Mouse (Mus musculus): ENCODE measurements around the gene Hdac7.

Gene Hdac7

DNA sequence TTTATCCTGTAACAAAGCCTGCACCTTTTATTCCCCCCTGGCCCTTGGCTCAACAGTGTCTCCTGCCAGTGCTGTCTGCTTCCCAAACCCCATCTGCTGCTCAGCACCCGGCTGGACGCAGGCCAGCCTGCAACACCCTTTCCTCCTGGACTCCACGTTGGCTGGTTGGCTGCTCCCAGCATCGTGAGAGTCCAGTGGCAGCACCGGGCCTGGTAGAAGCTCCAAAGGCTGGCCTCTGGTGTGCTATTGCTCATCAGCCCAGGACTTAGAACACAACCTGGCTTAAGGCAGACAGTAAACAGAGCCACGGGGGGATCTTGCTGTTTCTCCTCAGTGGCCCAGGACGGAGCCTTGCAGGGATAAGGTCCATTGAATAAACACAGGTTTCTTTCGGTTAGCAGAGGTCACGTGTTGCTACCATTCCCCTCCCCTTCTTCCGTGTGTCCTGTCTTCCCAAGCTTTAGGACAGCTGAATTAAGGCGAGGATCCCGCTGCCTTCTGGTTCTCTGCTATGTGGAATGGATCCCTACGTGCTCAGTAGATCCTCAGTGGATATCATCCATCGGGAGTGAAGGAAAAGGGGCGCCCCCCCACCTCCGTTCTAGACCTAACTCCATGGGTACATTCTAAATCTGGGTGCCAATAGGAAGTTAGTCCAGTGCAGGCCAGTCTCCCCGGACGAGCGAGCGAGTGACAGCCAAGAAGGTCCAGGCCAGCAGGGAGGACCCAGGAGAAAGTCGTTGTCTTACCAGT, 30.7 kb downstream of the Hdac7 start:
- DNase-seq (ENCODE audit: low spot score) = no peak

DNA sequence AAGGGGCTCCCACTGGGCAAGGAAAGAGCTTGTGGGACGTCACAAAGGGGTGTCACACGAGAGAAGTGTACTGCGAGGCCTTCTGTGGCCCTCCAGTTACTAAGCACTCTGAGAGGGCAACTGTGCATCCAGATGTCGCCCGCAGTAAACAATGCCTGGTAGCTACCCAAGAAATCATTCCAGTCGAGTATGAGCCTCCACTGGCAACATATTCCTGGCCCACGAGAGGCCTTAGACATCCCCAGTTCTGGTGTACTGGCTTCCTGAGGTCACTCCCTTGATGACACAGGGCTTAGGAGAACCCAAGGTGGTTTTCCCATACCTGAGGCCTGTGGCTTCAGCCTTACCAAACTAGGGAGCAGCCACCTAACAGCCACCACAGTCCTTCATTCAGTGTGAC, 31.4 kb downstream of the Hdac7 start:
- DNase-seq (ENCODE audit: low spot score) = no peak

DNA sequence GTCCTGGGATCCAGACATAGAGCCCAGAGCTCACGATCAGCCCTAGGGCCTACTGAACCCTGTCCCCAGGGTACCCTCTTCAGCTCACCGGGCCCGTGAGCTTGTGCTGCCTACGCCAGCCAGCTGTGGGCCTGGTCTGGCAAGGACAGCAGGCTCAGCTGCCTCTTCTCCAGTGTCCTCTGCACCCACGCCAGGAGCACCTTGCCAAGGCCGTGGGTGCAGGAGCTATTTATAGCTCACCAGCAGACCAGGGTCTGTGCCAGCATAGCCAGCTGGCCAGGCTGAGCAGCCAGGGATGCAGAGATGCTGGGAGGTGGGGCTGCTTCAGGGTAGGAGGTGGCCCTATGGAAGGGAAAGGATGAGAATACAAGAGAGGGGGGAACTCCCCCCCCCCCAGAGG, 32.2 kb downstream of the Hdac7 start:
- DNase-seq (ENCODE audit: low spot score) = no peak

DNA sequence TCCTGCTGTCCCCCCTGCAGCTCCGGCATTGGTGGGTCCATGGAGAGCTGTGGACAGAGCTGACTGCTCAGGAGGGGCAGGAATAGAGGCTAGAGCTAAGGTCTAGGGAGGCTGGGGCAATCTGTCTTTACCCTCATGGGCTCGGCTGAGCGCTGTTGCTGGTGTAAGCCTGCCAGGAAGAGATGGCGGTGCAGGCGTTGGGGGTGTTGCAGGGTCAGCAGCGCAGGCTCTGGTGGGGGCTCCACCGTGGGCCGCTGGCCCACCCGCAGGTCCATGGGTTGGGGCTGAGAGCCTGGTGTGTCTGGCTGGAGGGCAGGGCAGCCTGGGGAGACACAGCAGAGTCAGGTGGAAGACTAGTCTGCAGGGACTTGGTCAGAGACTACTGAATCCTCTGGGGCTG, 33.0 kb downstream of the Hdac7 start:
- no peak for DNase-seq (ENCODE audit: low spot score)

DNA sequence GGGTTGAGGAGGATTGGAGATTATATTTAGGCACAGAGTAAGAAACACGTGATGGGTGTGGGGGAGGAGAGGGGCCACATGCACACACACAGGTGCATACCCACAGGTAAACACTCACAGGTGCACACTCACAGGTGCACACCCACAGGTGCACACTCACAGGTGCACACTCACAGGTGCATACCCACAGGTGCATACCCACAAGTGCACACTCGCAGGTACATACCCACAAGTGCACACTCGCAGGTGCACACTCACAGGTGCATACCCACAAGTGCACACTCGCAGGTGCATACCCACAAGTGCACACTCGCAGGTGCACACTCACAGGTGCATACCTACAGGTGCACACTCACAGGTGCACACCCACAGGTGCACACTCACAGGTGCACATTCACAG, 33.9 kb downstream of the Hdac7 start:
- no peak for DNase-seq (ENCODE audit: low spot score)

DNA sequence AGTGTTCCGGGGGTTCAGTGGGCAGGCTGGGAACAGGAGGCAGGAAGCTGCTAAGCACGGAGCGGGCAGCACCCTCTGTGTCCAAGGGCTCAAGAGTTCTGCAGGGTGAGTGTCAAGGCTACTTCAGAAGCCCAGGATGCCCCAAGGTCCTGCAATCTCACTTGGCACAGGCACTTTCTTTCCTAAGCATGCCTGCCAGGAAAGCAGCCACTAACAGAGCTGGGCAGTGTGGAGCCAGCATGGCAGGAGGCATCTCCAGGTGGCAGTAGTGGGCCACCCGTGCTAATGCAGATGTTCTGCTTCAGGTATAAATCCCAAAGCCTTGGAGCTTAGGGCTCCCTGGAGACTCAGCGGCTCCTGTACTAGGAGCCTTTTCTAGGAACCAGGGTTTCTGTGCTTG, 34.4 kb downstream of the Hdac7 start:
- DNase-seq (ENCODE audit: low spot score) = no peak

DNA sequence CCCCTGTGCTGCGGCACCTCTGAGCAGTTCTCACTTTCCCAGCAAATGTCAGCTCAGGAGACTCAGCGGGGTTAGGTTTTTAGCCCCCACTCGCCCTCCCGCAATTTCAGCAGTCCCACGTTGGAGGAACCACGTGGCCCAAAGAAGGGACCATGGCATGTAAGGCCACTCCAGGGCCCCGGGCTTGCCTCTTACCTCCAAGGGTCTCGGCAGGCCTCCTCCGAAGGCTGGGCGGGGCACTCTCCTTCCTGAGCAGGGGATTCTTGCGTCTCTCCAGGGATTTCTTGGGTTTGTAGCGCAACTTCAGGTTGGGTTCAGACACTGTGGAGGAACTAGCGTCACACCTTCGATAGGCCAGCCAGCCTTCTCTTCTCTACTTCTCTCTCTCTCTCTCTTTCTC, 35.1 kb downstream of the Hdac7 start:
- no peak for DNase-seq (ENCODE audit: low spot score)

DNA sequence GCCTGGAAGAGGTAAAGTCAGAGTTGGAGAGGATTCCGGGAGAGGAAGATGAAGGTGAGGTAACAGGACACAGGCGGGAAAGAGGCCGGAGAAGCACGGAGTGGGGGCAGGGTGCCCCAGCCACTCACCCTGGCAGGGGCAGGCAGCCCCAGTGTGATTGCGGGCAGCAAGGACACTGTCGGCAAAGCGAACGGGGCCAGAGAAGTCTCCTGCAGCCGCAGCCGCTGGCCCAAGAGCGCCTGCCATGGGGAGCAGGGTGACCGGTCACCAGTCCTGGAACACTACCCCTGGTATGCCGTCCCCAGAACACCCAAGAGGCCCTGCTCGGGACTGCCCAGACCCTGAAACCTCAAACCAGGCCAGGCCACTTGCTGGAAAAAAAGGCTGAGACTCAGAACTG, 35.8 kb downstream of the Hdac7 start:
- no peak for DNase-seq (ENCODE audit: low spot score)

DNA sequence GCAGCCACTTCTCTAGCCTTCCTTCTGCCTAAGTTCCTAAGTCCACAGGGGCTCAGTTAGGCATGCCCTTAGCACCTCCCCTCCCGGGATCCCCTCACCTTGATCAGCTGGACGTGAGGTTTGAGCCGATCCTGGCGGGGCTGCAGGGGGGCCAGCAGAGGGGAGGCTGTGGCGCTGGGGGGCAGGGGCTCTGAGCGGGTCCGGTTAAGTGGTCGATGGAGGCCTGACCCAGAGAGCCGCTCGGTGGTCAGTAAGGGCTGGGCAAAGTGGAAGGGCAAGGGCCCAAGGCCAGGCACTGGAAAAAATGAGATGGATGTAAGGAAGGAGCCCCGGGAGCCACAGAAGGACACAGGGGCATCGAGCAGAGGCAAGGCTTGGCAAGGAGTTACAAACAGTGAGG, 36.4 kb downstream of the Hdac7 start:
- DNase-seq (ENCODE audit: low spot score) = no peak

DNA sequence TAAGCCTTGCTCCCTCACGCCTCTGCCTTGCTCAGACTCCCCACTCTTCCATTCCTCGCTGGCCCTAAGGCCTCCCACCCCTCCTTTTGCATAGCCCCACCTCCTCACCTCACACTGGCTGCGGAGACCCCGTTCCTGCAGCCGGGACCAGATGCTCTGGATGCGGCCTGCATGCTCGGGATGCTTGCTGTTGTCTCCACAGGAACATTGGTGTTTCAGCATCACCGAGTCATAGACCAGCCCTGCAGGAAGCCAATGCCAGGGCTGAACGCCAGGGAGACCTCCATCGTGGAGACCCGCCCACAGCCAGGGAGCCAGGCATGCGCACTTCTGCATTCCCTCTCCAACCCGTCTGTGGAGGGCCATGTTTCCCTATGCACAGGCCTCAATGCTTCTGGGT, 41.7 kb downstream of the Hdac7 start:
- DNase-seq (ENCODE audit: low spot score) = no peak

DNA sequence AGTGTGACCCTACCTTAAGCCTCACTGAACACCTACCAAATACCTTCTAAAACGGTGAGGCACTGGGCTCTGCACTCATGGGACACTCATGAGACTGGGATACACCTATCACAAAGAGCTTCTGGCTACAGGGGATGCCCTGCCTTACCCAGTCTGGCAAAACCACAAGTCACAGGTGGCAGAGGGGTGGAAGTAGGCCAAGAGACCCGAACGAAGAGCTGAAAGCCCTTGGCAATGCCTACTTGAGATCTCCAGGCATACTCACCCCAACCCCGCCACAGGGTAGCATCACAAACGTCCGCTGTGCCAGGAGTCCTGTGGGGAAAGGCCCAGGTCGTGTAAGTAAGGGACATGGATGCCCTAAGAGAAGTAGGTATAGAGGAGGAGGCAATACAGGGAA, 42.5 kb downstream of the Hdac7 start:
- DNase-seq (ENCODE audit: low spot score) = no peak

DNA sequence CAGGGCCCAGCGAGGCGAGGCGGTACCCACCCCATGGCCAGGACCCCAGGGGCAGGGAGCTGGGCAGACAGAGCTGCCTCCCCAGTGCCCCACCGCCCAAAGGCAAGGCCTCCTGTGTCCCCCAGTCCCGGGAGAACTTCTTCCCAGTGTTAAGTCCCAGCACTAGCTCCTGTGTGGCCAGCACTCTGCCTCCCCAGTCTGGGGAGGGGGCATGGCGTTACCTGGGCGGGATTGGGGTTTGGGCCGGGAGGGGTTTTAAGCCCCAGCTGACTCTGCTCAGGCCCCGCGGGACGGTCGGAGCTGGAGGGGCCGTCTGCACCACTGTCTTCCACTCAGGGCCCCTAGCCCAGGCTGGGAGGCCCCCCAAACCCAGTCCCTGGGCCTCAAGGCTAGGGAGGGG, 43.4 kb downstream of the Hdac7 start:
- DNase-seq (ENCODE audit: low spot score) = no peak

DNA sequence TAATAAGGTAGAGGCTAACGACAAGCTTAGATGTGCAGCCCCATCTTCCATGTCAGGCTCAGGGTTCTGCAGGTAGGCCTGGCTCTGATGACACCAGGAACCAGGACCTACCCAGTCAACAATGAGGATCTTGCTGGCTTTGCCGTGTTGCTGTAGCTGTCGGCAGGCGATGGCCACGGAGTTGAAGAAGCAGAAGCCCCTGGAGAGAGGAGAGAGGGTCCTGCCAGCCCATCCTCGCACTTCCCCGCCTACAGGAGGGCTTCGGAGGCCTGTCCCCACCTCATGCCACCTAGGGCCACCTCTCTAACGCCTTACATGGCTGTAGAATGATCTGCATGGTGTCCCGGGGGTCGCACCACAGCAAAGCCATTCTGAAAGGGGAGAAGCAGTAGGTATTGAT, 44.9 kb downstream of the Hdac7 start:
- no peak for DNase-seq (ENCODE audit: low spot score)

DNA sequence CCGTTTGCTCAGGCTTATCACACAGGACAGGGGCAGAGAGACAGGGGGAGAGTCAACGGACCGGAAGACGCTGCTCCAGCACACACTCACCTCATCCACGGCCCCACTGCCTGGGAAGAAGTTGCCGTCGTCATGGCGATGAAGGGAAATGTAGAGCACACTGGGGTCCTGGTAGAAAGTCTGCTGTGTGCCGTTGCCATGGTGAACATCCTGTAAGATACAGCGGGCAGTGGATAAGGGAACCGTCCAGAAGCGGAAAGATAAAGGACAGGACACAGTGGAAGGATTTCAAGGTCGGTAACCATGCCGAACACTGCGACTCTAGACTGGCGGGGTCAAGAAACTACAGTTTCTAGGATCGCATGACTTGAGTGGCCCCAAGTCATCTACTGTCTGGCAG, 46.2 kb downstream of the Hdac7 start:
- no peak for DNase-seq (ENCODE audit: low spot score)

DNA sequence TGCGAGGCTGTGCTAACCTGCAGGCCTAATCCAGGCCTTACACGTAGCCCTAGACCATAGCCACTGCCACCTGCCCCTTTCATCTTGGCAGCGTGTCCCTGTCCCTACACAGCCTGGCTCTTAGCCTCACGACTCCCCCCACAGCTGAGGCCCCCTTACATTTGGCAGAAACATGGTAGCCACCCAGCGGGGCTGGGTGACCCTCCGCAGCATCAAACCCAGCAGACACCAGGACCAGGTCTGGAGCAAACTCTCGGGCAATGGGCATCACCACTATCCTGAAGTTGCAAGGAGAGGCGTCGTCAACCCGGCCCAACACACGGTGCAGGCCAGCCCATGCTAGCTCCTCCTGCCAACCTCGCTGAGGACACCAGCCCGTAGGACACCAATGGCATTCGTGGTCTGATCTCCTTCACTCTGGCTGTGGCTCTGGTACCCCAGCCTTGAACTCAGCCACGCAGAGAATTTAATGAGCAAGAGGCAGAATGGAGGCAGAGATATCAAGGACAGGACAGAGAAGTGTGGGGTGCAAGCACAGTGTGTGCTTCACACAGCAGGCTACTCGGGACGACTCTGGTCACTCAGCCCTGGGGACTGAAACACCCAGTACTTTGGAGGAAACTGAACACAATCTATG, 47.5 kb downstream of the Hdac7 start:
- DNase-seq (ENCODE audit: low spot score) = no peak

DNA sequence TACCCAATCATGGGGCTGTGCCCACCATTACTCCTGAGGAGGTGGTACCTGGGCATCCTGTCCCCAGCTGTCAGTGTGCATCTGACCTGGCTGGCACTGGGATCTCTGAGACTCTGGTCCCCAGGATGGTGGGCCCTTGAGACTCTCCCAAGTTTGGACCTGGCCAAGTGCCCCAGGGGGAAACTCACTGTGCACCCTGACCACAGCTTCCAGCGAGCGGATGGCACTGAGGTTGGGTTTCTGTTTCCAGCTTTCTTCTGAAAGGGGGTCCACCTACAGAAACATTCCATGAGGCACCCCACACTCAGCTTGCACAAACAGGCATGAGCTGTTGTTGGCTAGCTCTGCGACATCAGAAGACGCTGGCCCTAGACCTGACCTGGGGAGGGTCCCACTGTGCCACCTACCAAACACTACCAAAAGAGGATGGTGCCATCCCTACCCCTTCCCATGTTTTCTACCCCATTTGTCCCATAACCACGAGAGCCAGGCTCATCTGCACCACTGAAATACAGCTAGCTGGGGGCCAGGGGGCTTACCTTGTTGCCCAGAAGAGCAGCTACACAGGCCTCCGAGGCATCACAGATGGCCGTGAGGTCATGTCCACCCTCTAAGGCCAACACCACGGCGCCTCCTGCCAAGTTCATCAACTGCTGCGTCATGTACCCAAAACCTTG, 48.6 kb downstream of the Hdac7 start:
- DNase-seq (ENCODE audit: low spot score) = no peak

DNA sequence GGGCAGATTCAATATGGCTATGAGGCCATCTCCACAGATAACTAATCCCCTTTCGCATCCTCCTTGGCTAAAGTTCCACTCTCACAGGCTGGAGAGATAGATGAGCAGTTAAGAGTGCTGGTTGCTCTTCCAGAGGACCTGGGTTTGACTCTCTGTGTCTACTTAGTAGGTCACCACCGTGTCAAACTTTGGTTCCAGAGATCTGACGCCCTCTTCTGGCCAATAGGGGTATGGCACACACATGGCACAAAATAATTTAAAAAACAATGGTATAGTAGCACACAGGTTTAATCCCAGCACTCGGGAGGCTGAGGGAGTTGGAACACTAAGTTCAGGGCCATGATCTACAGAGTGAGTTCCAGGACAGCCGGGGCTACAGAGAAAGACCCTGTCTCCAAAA, 50.0 kb downstream of the Hdac7 start:
- no peak for DNase-seq (ENCODE audit: low spot score)

DNA sequence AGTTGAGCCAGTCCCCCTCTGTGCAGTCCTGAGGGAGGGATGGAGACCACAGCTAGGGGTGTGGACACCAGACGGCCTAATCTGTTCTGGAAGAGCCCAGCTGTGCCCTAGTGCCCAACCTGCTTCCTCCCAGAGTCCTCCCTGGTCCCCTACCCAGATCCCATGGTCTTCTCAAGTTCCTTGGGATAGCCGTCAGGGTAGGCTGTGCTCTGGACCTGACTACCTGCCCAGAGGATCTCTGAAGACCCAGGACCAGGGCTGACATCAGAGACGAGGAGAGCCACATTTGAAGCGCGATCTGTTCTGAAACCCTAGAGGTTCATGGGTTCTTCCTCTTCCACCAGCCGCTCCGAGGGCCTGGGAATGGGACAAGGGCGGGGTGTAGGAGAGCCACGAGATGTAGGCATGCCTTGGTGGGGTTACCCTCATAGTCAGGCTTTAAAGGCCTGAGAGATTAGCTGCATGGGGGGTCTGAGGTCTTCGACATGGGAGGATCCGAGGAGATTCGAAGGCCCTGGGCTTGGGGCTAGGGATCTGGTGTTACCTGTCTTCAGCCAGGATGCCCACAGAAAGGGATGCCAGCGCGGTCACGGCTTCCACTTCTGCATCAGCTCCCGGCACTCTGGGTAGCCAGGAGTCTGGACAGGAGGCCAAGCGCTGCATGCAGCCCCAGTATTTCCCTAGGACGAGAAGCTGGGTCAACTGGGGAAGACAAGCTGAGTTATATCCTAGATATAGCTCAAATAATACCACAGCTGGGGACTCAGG, 50.7 kb downstream of the Hdac7 start:
- DNase-seq (ENCODE audit: low spot score) = no peak

DNA sequence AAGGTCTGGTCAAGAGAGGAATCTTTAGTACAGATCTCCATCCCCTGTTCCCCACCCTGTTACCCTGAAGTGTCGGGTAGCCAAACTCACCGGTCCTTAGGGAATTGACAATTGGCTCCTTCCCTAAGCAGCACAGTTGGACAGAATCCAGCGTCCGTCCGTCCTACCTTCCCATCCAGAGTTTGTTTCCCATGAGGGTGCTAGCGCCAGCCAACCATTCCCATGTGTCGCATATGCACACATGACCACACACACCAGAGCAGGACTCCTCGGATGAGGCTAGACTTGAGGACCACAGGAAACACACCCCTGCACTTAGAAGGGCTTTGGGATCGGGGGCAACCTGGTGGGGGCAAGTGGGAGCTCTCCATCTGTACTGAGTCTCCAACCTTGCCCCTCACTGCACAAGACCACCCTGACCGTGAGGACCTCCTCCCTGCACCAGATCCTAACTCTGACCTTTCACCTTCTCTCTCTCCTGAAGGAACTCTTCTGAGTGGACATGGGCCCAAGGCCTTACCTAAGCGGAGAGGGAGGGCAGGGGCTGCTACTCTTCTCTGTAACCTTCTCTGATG, 53.1 kb downstream of the Hdac7 start:
- DNase-seq (ENCODE audit: low spot score) = no peak

DNA sequence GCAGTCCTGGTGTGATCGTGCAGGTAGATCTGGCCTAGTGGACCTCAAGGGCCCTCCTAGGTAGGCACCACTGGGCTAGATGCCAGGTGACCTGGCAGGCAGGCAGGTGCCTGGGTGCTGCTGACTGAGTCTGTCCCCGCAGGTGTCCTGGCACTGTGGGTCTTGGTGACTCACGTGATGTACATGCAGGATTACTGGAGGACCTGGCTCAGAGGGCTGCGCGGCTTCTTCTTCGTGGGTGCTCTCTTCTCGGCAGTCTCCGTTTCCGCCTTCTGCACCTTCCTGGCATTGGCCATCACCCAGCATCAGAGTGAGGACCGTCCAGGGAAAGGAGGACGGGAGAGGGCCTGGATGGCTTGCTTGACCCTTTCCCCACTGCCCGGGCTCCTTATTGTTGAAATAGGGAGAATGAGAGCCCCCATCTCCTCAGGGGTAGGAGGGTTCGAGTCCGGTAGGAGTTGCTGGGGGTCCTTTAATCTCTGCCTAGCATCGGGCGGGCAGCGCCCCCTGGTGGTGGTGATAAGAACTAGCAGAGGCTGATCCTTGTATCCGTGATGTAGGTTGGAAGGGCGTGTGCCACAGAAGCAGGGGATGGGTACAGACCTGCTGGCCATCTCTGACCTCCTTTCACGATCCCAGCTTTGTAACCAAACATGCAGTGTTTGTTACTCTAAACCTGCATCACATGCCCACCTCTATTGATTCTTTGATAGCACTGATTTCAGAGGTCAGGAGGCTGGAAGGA, 54.4 kb downstream of the Hdac7 start:
- DNase-seq (ENCODE audit: low spot score) = no peak

DNA sequence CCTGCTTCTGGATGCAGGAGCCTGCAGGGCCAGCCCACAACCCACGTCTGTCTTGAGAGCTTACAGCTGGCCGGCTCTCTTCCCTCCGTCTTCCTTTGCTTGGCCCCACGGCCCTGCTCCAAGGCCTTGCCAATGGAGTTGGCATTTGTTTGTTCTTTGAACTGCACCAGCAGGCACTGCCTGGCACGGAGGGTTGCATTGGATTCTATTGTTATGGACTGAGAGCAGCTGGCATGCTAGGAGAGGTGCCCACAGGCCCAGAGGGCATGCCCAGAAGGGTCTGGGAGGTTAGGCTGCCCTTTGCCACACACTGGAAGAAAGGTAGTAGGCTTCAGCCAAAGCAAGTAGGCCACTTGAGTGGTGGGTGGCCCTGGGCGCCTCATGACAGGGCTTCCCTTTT, 55.5 kb downstream of the Hdac7 start:
- no peak for DNase-seq (ENCODE audit: low spot score)
